Mouse (Mus musculus) heart, postnatal 0 days (tissue): ENCODE data around the gene Gjb1. TPM values are rescaled to one million over a fixed set of nuclear protein-coding genes. Genes with fewer than 3 reads are reported as not detected.

Experiments used
- ATAC-seq: fragments of 200-750 bp; cut with Nextera tagmentation; 2 replicates; pipeline ENCODE4 v1.8.0; 2017; ENCODE audit warnings: low read depth, moderate number of reproducible peaks, moderate library complexity; ENCODE audit not compliant: insufficient read depth
- DNase-seq: peaks from one replicate; pipeline ENCODE4 v3.0.0-alpha.2; 2016; ENCODE audit warnings: low spot score
- H3K27ac ChIP-seq: fragments of 300-500 bp; sonication (generic); 2 replicates; pipeline ENCODE4 v1.5.1; 2014; ENCODE audit warnings: low read depth, mild to moderate bottlenecking
- H3K27me3 ChIP-seq: fragments of 300-500 bp; sonication (generic); 2 replicates; pipeline ENCODE4 v1.6.1; 2014; ENCODE audit warnings: low read length, mixed read lengths; ENCODE audit not compliant: control insufficient read depth, insufficient read depth
- H3K36me3 ChIP-seq: fragments of 300-500 bp; sonication (generic); replicated peaks from 2 replicates; pipeline ENCODE4 v1.6.1; 2014; ENCODE audit warnings: low read length, mixed read lengths; ENCODE audit not compliant: control insufficient read depth, insufficient read depth
- H3K4me1 ChIP-seq: fragments of 300-500 bp; sonication (generic); 2 replicates; pipeline ENCODE4 v1.6.1; 2014; ENCODE audit warnings: antibody characterized with exemption; ENCODE audit not compliant: control insufficient read depth, insufficient read depth
- H3K4me2 ChIP-seq: fragments of 300-500 bp; sonication (generic); 2 replicates; pipeline ENCODE4 v1.6.1; 2014; ENCODE audit warnings: low read depth, mild to moderate bottlenecking, low read length, moderate library complexity
- H3K4me3 ChIP-seq: fragments of 300-500 bp; sonication (generic); 2 replicates; pipeline ENCODE4 v1.5.1; 2014; ENCODE audit warnings: low read depth, low read length
- H3K9ac ChIP-seq: fragments of 300-500 bp; sonication (generic); replicated peaks from 2 replicates; pipeline ENCODE4 v1.6.1; 2014; ENCODE audit warnings: low read depth, low read length, mixed read lengths
- H3K9me3 ChIP-seq: fragments of 300-500 bp; sonication (generic); replicated peaks from 2 replicates; pipeline ENCODE4 v1.6.1; 2016; ENCODE audit warnings: low read length; ENCODE audit not compliant: control insufficient read depth
- CTCF ChIP-seq: IDR thresholded peaks from 2 replicates; pipeline ENCODE4 v1.5.1; 2016; ENCODE audit warnings: antibody characterized with exemption, control low read depth, low read depth
- EP300 ChIP-seq: IDR thresholded peaks from 2 replicates; pipeline ENCODE4 v1.6.1; 2016; ENCODE audit warnings: antibody characterized with exemption, low read depth
- WGBS: fragments of 180-500 bp; shearing (Covaris S2); extraction: QIAGEN DNeasy Blood & Tissue Kit; methylation state at CpG from one replicate; pipeline ENCODE4 v1.1.7; 2014; 5-methylcytosine and 5-hydroxymethylcytosine counted together
- polyA plus RNA-seq: library from polyadenylated mRNA; unstranded; fragments of >200 nt; fragmentation: Nextera tagmentation; extraction: Ambion mirVana; gene quantifications from 2 replicates; pipeline ENCODE4 v1.2.1, GENCODE M21; 2015
- total RNA-seq: library from RNA; depleted of rRNA; stranded (reverse); fragments of >200 nt; gene quantifications from 2 replicates; pipeline ENCODE4 v1.2.3, GENCODE M21; 2014; ENCODE audit warnings: low replicate concordance

The Gjb1 gene
- total and polyA plus RNA-seq, 2 experiments from 2014 or later = not detected

- Histone ChIP-seq H3K27me3 (peaks cover 3% of the 10 kb centered on the region; the same call in 1 of the 2 replicates), H3K27ac (no peak overlapping the region), H3K4me1 (no peaks in the 10 kb centered on the region), H3K4me2 (no peak overlapping the region), H3K4me3 (no peak overlapping the region), H3K36me3 (no peaks in the 10 kb centered on the region), H3K9ac (no peak overlapping the region), H3K9me3 (no peaks in the 10 kb centered on the region)
- WGBS = 36% methylated on average over 7 of the region's 7 CpGs
- DNase-seq (no peak), ATAC-seq (no peak)
- TF ChIP-seq EP300 = no peak
- no peak for TF ChIP-seq CTCF
Measured at GRCm38 (mm10) chrX:101369001-101369400, 7.2 kb upstream of the Gjb1 start.

GRCm38 (mm10) chrX:101370573-101370972 lies 5.6 kb upstream of the Gjb1 start:
- Histone ChIP-seq H3K4me3 (no peak overlapping the region), H3K27me3 (peaks cover 3% of the 10 kb centered on the region; the same call in 1 of the 2 replicates), H3K9ac (no peak overlapping the region), H3K9me3 (no peaks in the 10 kb centered on the region), H3K27ac (no peak overlapping the region), H3K4me2 (no peak overlapping the region), H3K4me1 (no peaks in the 10 kb centered on the region), H3K36me3 (no peaks in the 10 kb centered on the region)
- TF ChIP-seq CTCF (no peak), EP300 (no peak)
- WGBS = 63% methylated on average over 3 of the region's 3 CpGs
- no peak for ATAC-seq
- DNase-seq = no peak

- Histone ChIP-seq H3K9me3 (no peaks in the 10 kb centered on the region), H3K4me1 (no peaks in the 10 kb centered on the region), H3K4me2 (no peak overlapping the region), H3K27ac (no peak overlapping the region), H3K27me3 (peaks cover 3% of the 10 kb centered on the region; the same call in 1 of the 2 replicates), H3K4me3 (no peak overlapping the region), H3K9ac (no peak overlapping the region), H3K36me3 (no peaks in the 10 kb centered on the region)
- TF ChIP-seq EP300 (no peak), CTCF (no peak)
- no peak for ATAC-seq
- WGBS = 79% methylated on average over 5 of the region's 5 CpGs
- DNase-seq = no peak
Measured at GRCm38 (mm10) chrX:101372946-101373345, 3.2 kb upstream of the Gjb1 start.

GRCm38 (mm10) chrX:101377076-101377475 lies 898 bp downstream of the Gjb1 start:
- no peaks in the 10 kb centered on the region for H3K9me3 ChIP-seq
- TF ChIP-seq CTCF (no peak), EP300 (no peak)
- 55% methylated on average over 4 of the region's 4 CpGs for WGBS
- no peak overlapping the region for H3K9ac ChIP-seq
- ATAC-seq = no peak
- H3K4me1 ChIP-seq = no peaks in the 10 kb centered on the region
- H3K36me3 ChIP-seq = no peaks in the 10 kb centered on the region
- no peak overlapping the region for H3K27ac ChIP-seq
- no peak overlapping the region for H3K4me3 ChIP-seq
- H3K4me2 ChIP-seq = no peak overlapping the region
- peaks cover 2% of the 10 kb centered on the region; the same call in 1 of the 2 replicates for H3K27me3 ChIP-seq
- DNase-seq = no peak

- Histone ChIP-seq H3K4me3 (no peak overlapping the region), H3K36me3 (no peaks in the 10 kb centered on the region), H3K4me2 (no peak overlapping the region), H3K4me1 (no peaks in the 10 kb centered on the region), H3K9ac (no peak overlapping the region), H3K27me3 (peaks cover 16% of the 10 kb centered on the region; the same call in 1 of the 2 replicates), H3K9me3 (no peaks in the 10 kb centered on the region), H3K27ac (no peak overlapping the region)
- DNase-seq (no peak), ATAC-seq (no peak)
- no peak for TF ChIP-seq EP300
- no peak for TF ChIP-seq CTCF
- WGBS = 68% methylated on average over 1 of the region's 1 CpGs
Measured at GRCm38 (mm10) chrX:101379744-101380143, 3.6 kb downstream of the Gjb1 start.

GRCm38 (mm10) chrX:101383455-101383854 lies 7.3 kb downstream of the Gjb1 start:
- Histone ChIP-seq H3K36me3 (no peaks in the 10 kb centered on the region), H3K4me3 (no peak overlapping the region), H3K27me3 (peaks cover 27% of the 10 kb centered on the region; the same call in 1 of the 2 replicates), H3K9ac (no peak overlapping the region), H3K27ac (no peak overlapping the region), H3K9me3 (no peaks in the 10 kb centered on the region), H3K4me1 (no peaks in the 10 kb centered on the region), H3K4me2 (no peak overlapping the region)
- 48% methylated on average over 17 of the region's 18 CpGs for WGBS
- no peak for TF ChIP-seq EP300
- TF ChIP-seq CTCF = no peak
- DNase-seq (no peak), ATAC-seq (no peak)
